In the genomic region with DNA sequence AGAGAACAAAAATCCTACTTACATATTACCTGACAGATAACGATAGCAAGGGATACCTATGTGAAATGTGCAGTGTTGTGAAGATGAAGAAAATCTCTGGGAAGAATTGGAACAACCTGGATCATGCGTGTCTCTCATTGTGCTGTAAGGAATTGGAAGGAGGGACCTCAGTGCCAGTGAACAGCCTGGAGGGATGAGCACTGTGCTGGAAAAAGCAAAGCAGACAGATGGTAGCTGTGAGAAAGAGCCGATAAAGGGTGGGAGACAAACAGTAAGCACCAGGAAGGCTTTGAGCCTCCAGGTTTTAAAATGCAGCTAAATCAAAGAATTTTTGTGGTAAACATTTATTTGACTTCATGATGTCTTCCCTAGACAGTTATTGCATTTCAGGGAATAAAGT, we compare ENCODE assay signal across 16 mouse cellular contexts.
DNase-seq lines count a peak whose midpoint lies in the region; ATAC-seq and TF ChIP-seq lines count a peak whose summit lies in the region.
"Had no signal": no experiment of that assay in that cellular context is flagged by ENCODE, and none has a peak within 500 bp of the region (broad histone marks: within the 10 kb centered on the region; RNA-seq: fewer than 3 reads in every experiment).

No protein-coding gene starts in this region.

- no peaks in the 10 kb centered on the region for H3K36me3 ChIP-seq in forebrain, embryonic 14.5 days (ENCODE audit: control insufficient read depth, insufficient read depth, low read length)
- no peaks in the 10 kb centered on the region for H3K36me3 ChIP-seq in forebrain, embryonic 11.5 days (ENCODE audit: control insufficient read depth, insufficient read depth, low read length)
- no peaks in the 10 kb centered on the region for H3K36me3 ChIP-seq in midbrain, postnatal 0 days (ENCODE audit: insufficient read depth, low read length)
- no peaks in the 10 kb centered on the region for H3K36me3 ChIP-seq in midbrain, embryonic 16.5 days (ENCODE audit: control insufficient read depth, insufficient read depth, low read length)
- H3K36me3 ChIP-seq in neural tube, embryonic 15.5 days = no peaks in the 10 kb centered on the region
- H3K36me3 ChIP-seq: embryonic facial prominence, embryonic 13.5 days; heart, embryonic 13.5 days; midbrain, embryonic 12.5 days had no signal

- no peak overlapping the region for H3K9ac ChIP-seq in forebrain, embryonic 14.5 days (ENCODE audit: low read length)
- no peak overlapping the region for H3K9ac ChIP-seq in forebrain, embryonic 11.5 days (ENCODE audit: low read length)
- H3K9ac ChIP-seq in midbrain, postnatal 0 days (replicated peaks; ENCODE audit: low read length, poor library complexity, severe bottlenecking) = no peak overlapping the region
- H3K9ac ChIP-seq in midbrain, embryonic 16.5 days (ENCODE audit: low read depth, low read length) = no peak overlapping the region
- no peak overlapping the region for H3K9ac ChIP-seq in neural tube, embryonic 15.5 days (replicated peaks)
- H3K9ac ChIP-seq: embryonic facial prominence, embryonic 13.5 days; heart, embryonic 13.5 days; midbrain, embryonic 12.5 days had no signal

- no peaks in the 10 kb centered on the region for H3K27me3 ChIP-seq in forebrain, embryonic 14.5 days (replicated peaks; ENCODE audit: control insufficient read depth, insufficient read depth, low read length)
- no peaks in the 10 kb centered on the region for H3K27me3 ChIP-seq in forebrain, embryonic 11.5 days (ENCODE audit: control insufficient read depth, insufficient read depth, low read length)
- H3K27me3 ChIP-seq in midbrain, postnatal 0 days (ENCODE audit: insufficient read depth, low read length) = no peaks in the 10 kb centered on the region
- no peaks in the 10 kb centered on the region for H3K27me3 ChIP-seq in midbrain, embryonic 16.5 days (ENCODE audit: control insufficient read depth, insufficient read depth, low read depth, low read length)
- no peaks in the 10 kb centered on the region for H3K27me3 ChIP-seq in neural tube, embryonic 15.5 days (replicated peaks)
- H3K27me3 ChIP-seq: embryonic facial prominence, embryonic 13.5 days; heart, embryonic 13.5 days; midbrain, embryonic 12.5 days had no signal

- TF ChIP-seq CTCF in midbrain, postnatal 0 days (IDR thresholded peaks at IDR 0.05) = no peak
- TF ChIP-seq CTCF in layer of hippocampus, adult 2 months (conservative IDR thresholded peaks at IDR 0.05) = no peak

- 77% methylated on average over 3 of the region's 3 CpGs for WGBS in forebrain, embryonic 14.5 days
- 81% methylated on average over 3 of the region's 3 CpGs for WGBS in forebrain, embryonic 11.5 days
- 63% methylated on average over 3 of the region's 3 CpGs for whole genome bisulfite sequencing in midbrain, postnatal 0 days
- 76% methylated on average over 3 of the region's 3 CpGs for WGBS in midbrain, embryonic 16.5 days
- WGBS in neural tube, embryonic 15.5 days = 67% methylated on average over 3 of the region's 3 CpGs

- intact Hi-C loops in left cerebral cortex, postnatal 4 days (cut with DNase I) = no loop called here

- peak; percentile 51 for DNase-seq in forebrain, embryonic 14.5 days (ENCODE audit: low spot score)
- no peak for DNase-seq in forebrain, embryonic 11.5 days (ENCODE audit: low spot score)
- DNase-seq in midbrain, postnatal 0 days (ENCODE audit: low spot score) = peak; percentile 44
- DNase-seq in layer of hippocampus, adult 2 months (ENCODE audit: low spot score in 2 of 2) = peak; percentile 30 to 40
- peak; percentile 34 for DNase-seq in left cerebral cortex, postnatal 4 days
- DNase-seq in adrenal gland, adult 2 months = no peak
- DNase-seq: kidney, postnatal 14 days; lung, adult 2 months; lung, postnatal 4 days; thymus, postnatal 14 days had no signal

- no peaks in the 10 kb centered on the region for H3K9me3 ChIP-seq in forebrain, embryonic 14.5 days (replicated peaks; ENCODE audit: control insufficient read depth, low read length)
- no peaks in the 10 kb centered on the region for H3K9me3 ChIP-seq in forebrain, embryonic 11.5 days (ENCODE audit: control insufficient read depth, low read length)
- no peaks in the 10 kb centered on the region for H3K9me3 ChIP-seq in midbrain, postnatal 0 days (ENCODE audit: low read length)
- no peaks in the 10 kb centered on the region for H3K9me3 ChIP-seq in midbrain, embryonic 16.5 days (replicated peaks; ENCODE audit: control insufficient read depth, low read length, poor library complexity, severe bottlenecking)
- H3K9me3 ChIP-seq in neural tube, embryonic 15.5 days (replicated peaks) = no peaks in the 10 kb centered on the region
- H3K9me3 ChIP-seq: embryonic facial prominence, embryonic 13.5 days; heart, embryonic 13.5 days; midbrain, embryonic 12.5 days had no signal

- ATAC-seq in forebrain, embryonic 14.5 days = peak; percentile 78; the same call in 1 of the 2 replicates
- no peak for ATAC-seq in forebrain, embryonic 11.5 days (replicated peaks; ENCODE audit: low FRiP score)
- ATAC-seq in midbrain, postnatal 0 days (ENCODE audit: low FRiP score) = no peak
- no peak for ATAC-seq in midbrain, embryonic 16.5 days
- ATAC-seq in neural tube, embryonic 15.5 days (ENCODE audit: low FRiP score) = no peak
- ATAC-seq: intestine, postnatal 0 days had no signal

- H3K27ac ChIP-seq in forebrain, embryonic 14.5 days (ENCODE audit: low read depth, low read length) = no peak overlapping the region
- H3K27ac ChIP-seq in forebrain, embryonic 11.5 days (ENCODE audit: low read depth, low read length) = no peak overlapping the region
- no peak overlapping the region for H3K27ac ChIP-seq in midbrain, postnatal 0 days (ENCODE audit: low read depth, low read length)
- H3K27ac ChIP-seq in midbrain, embryonic 16.5 days (ENCODE audit: low read length) = no peak overlapping the region
- no peak overlapping the region for H3K27ac ChIP-seq in layer of hippocampus, adult 2 months
- no peak overlapping the region for H3K27ac ChIP-seq in neural tube, embryonic 15.5 days (replicated peaks)
- H3K27ac ChIP-seq: embryonic facial prominence, embryonic 13.5 days; heart, embryonic 13.5 days; midbrain, embryonic 12.5 days had no signal

- no peaks in the 10 kb centered on the region for H3K4me1 ChIP-seq in forebrain, embryonic 14.5 days (ENCODE audit: control insufficient read depth, insufficient read depth, low read length)
- no peaks in the 10 kb centered on the region for H3K4me1 ChIP-seq in forebrain, embryonic 11.5 days (replicated peaks; ENCODE audit: control insufficient read depth, insufficient read depth, low read length)
- no peaks in the 10 kb centered on the region for H3K4me1 ChIP-seq in midbrain, postnatal 0 days (ENCODE audit: insufficient read depth, low read length)
- no peaks in the 10 kb centered on the region for H3K4me1 ChIP-seq in midbrain, embryonic 16.5 days (ENCODE audit: control insufficient read depth, insufficient read depth, low read length)
- no peaks in the 10 kb centered on the region for H3K4me1 ChIP-seq in neural tube, embryonic 15.5 days
- H3K4me1 ChIP-seq: embryonic facial prominence, embryonic 13.5 days; heart, embryonic 13.5 days; midbrain, embryonic 12.5 days had no signal

- no peak overlapping the region for H3K4me3 ChIP-seq in forebrain, embryonic 14.5 days (ENCODE audit: low read depth, low read length)
- H3K4me3 ChIP-seq in forebrain, embryonic 11.5 days (ENCODE audit: low read depth, low read length) = no peak overlapping the region
- H3K4me3 ChIP-seq in midbrain, postnatal 0 days (ENCODE audit: low read depth, low read length) = no peak overlapping the region
- no peak overlapping the region for H3K4me3 ChIP-seq in midbrain, embryonic 16.5 days (ENCODE audit: low read depth, low read length)
- H3K4me3 ChIP-seq in layer of hippocampus, adult 2 months = no peak overlapping the region
- no peak overlapping the region for H3K4me3 ChIP-seq in neural tube, embryonic 15.5 days (replicated peaks)
- H3K4me3 ChIP-seq: embryonic facial prominence, embryonic 13.5 days; heart, embryonic 13.5 days; midbrain, embryonic 12.5 days had no signal

- H3K4me2 ChIP-seq in forebrain, embryonic 14.5 days (ENCODE audit: low read length) = no peak overlapping the region
- no peak overlapping the region for H3K4me2 ChIP-seq in forebrain, embryonic 11.5 days (ENCODE audit: low read depth, low read length, severe bottlenecking)
- H3K4me2 ChIP-seq in midbrain, postnatal 0 days (ENCODE audit: low read depth, low read length, poor library complexity, severe bottlenecking) = no peak overlapping the region
- H3K4me2 ChIP-seq in midbrain, embryonic 16.5 days (ENCODE audit: low read length) = no peak overlapping the region
- H3K4me2 ChIP-seq in neural tube, embryonic 15.5 days = no peak overlapping the region
- H3K4me2 ChIP-seq: heart, embryonic 13.5 days; midbrain, embryonic 12.5 days had no signal

Comparison
In these comparisons a context has a peak if more than half of its experiments do, and no peak if none do; other contexts are left out.
1. DNase-seq: peak in forebrain, embryonic 14.5 days (single experiment), midbrain, postnatal 0 days (single experiment), layer of hippocampus, adult 2 months (2 of 2) and left cerebral cortex, postnatal 4 days (single experiment); none in forebrain, embryonic 11.5 days (single experiment) and adrenal gland, adult 2 months (single experiment).